Mouse (Mus musculus): ENCODE measurements at regions not wholly inside any gene's neighbourhood (a gene's known extent, or its start where the extent isn't known, plus 50 kb on each side); places are given as distances from the start of the nearest gene placed in this dataset.
A peak's percentile ranks its signal among the peaks of the same experiment; 100 is the strongest.

DNA sequence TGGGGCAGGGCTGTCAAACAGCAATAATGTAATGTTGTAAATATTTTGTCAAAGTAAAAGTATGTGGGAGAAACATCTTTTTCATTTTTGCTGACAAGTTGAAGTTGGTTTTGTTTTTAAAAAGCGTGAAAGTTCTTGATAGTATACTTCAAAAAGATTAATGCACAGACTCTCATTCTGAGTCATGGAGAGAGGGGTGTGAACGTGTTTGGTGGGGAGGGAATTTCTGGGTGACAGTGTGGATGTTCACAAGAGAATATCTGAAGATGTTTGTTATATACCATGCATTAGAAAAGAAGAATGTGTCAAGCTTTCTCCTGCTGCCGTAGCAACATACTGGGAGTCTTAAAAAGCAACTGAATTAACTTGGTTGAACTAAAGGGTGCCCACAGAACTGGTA is 57.0 kb downstream of the Rps29 start:
- no peak for DNase-seq (ENCODE audit: low spot score)

DNA sequence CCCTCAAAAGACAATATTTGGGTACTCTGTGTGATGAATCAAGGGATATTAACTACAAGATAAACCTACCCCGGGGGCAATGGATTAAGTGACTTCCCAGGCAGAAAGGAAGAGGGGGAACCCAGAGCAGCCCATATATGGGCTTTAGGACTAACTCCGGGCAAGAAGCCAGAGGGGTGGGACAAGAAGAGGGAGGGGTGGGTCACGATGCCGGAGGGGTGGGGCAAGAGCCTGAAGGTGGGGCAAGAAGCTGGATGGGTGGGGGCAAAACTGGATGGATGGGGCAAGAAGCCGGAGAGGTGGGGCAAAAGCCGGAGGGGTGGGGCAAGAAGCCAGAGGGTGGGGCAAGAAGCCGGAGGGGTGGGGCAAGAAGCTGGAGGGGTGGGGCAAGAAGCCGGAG is 64.1 kb downstream of the Rps29 start:
- DNase-seq (ENCODE audit: low spot score) = no peak

DNA sequence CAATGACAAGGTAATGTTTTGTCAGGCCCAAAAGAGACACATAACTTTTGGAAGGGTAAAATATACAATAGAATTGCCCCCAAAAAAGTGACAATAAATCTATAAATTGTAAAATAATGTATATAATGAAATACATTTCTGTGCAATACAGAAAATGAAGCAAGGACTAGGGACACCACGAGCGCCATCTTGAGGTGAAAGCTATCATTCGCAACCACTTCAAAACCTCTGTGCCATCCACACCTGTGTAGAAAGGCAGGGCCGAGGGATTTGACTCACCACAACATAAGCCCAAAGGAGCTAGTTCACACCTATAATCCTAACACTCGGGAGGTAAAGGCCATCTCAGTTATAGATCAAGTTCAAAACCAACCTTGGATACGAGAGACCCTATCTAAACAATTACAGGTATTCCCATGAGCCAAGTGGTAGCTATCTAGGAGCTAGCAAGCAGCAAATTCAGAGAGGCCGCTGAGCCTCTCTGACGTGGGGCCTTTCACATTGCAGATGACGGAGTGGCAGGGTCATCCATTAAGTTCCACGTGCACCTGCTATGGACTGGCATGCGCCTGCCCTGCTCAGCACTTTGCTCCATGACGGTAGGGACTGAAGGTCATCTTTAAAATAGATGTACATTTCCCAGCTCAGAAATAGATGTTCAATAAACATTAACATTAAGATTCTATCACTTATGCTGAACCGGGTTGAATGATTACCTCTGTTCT is 65.8 kb downstream of the Rps29 start:
- no peak for DNase-seq (ENCODE audit: low spot score)

DNA sequence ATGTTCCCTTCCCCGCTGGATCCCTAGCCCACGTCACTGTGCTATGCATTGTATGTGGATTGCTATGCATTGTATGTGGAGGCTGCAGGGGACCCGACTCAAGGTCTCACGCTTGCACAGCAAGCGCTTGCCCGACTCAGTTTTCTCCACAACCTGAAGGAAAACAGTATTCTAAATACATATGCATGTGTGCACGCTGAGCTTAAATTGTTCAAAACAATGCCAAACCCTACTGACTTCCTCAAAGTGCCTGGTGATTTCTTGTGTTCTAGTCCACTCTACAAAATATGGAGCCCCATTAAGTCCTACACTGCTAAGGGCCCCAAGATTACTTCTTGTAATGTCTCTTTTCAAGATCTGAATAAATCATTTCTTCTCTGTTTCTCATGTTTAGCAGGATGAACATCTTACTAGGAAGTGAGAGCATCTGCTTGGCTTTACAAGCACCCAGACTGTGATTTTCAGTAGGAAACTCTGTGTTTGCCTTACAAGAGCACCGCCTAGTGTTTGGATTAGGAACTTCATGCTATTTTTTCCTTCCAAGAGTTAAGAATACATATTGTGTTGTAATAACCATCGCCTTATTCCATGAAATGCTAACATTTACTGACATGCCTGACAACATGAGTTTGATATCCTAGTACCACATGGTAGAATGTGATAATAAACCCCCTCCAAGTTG is 70.9 kb downstream of the Rps29 start:
- no peak for DNase-seq (ENCODE audit: low spot score)

DNA sequence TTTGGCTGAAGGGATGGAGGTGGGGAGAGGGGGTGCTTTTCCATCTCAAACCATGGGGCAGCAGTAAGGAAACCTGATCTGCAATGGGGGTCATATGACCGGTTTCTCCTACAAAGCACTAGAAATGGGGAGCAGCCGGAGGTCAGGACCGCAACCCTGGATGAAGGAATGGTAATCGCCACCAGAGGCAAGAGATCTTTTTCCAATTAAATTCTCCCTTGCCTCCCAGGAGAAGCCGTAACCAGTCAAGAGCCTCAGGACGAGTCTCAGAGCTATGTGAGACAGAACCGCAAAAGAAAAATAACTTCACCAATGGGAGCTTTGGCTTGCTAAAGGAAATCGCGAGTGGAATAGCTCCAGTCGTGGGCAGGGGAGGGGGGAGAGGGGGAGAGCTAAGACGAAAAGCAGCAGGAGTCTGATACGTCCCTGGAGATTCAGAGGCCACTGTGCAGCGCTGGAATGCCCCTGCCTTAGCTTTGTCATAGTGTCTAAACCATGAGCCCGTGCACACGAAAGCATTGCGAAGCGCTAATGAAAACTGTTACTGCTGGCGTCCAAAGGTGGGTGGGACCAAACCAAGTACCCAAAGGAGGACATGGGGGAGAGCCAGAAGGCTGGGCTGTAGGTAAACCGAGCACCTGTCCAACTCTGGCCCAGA is 73.3 kb downstream of the Rps29 start:
- DNase-seq (ENCODE audit: low spot score) = no peak

DNA sequence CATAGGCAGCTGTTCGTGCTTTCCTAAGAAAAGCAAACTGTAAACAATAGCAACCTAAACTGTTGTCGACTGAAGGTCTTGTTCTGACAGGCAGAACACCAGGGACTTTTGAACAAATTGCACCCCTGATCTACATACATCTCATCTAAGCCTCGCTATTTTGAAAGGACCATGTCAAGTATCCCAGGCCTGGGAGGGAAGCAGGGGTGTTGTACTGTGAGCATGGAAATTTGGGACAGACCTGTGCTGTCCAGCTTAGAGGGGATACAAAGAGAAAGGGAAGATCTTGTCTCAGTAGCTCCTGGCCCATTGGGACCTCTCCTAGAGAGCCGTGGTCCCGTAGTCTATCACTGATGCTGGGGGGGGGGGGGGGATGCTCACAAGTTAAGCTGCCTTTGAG is 74.3 kb downstream of the Rps29 start:
- no peak for DNase-seq (ENCODE audit: low spot score)

DNA sequence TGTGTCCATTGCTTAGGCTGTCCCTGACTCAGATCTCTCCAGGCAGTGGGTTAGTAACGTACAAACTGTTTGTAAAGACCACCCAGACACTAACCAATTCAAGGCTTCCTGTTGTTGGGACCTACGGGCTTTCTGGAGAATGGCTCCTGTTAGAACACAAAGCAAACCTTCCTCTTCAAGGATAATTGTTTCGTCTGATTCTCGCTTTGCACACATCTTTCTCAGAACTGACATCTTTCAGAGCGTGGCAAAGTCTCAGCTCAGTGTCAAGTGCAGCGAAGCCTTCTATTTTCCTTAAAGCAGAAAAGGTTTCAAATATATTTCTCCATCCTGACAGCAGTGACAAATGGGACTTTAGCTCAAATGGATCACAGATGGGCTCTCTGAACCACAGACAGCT is 76.9 kb downstream of the Rps29 start:
- DNase-seq (ENCODE audit: low spot score) = no peak

DNA sequence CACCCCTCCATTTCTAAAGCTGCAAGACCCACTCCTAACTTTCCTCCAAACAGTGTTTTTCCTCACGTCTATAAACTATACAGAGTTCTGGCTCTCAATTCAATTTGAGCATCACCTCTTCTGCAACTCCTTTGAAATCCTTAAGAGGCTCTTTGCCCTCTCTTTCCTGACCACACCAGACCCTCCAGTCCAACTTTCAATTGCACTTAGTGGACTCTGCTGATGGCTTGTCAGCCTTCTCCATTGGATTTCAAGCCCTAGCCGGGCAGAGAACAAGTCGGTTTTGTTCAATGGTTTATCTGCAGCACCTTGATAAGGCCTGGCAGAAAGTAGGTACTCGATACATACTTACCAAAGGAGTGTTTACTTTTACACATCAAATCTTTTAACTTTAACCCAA is 119.4 kb downstream of the Rps29 start:
- no peak for DNase-seq (ENCODE audit: low spot score)

DNA sequence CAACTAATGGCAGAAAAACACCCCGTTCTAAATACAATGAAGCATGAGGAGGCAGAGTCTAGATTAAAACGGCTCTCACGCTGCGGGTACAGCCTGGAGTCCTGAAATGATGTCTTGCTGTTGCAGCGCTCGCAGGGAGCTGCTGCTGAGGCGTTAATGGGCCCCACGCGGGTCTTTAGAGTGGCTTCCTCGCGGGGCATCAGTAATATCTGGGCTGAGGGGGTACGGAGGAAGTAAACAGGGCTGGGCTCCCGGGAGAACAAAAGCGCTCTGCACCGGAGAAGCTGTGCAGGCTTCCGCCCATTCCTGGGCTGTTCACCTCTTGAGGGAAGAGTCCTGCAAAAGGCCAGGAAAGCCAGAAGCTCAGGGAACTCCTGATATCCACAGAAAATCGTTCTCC is 135.4 kb downstream of the Rps29 start:
- peak; percentile 3 for DNase-seq (ENCODE audit: low spot score)

DNA sequence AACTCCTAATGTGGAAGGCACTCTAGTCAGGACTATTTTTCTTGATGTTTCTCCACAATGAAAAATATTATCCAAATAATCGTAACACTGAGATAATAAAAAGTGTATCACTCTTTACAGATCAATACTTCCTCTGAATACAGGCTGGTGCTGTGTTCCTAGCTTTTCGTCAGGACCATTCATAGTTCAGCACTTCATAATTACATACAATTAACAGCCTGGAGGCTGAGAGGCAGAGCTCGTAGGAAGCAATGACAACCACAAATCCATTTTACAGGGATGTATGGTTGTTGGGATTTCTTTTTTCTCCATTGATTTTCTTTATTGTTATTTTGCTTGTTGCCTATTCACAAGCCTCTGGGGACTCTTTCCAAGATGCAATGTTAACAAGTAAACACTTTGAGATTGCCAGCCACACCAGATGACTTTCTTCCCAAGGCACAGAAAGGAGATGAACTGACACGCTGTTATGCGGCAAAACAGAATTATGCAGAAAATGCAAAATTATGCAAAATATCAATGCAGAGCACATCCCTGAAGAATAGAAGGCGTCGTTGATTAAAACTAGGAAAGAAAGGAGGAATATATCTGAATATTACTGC is 142.2 kb downstream of the Rps29 start:
- DNase-seq (ENCODE audit: low spot score) = no peak

DNA sequence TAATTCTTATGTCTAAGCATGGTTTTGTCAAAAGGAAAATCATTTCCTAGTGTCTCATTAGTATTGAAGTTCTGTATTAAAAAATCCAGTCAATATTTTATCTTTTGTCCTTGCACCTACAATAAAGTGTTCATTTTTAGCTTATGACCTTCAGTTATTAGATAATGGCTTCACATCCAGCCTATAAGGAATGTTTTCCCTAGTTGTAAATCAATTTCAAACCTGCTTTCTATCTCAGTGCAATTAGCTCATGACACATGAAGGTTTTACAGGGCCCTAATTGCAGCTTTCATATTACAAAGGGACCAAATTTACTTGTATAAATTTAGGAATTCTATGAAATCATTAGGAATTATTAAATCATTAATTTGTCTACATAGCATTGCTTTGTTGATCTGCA is 153.8 kb downstream of the Rps29 start:
- DNase-seq (ENCODE audit: low spot score) = no peak

DNA sequence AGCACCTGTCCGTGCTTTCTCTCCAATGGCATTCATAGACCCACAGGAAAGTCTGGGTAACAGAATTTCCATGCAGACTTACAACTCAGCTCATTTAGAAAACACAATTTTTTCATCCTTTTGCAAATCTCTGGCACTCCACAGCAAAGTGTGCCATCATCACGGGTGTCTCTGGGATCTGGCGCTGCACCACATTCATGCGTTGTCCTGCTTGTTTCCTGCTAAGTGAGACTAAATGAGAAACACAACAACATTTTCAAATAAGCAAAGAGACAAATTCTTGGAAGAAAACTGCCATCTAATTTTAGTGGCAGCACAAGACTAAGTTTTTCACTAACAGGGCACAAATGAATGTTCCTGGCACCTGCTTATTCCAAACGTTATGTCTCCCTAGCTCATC is 156.9 kb downstream of the Rps29 start:
- DNase-seq (ENCODE audit: low spot score) = no peak

DNA sequence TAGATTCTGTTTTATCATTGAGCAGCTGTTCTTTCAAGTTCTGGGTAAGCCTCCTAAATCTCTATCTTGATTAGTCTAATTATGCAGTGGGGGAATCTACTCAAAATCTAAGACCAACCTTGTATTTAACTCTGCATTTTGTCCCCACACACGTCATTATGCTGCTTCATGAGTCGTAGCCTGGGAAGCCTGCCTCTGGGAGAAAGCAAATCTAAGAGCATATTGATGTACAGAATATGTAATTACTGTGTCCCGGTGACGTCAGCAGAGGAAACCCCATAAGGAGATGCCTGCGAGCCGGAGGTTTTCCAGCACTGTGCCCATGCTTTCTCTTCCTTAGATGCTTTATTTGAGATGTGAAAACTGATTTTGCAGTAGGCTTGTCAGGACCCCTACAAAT is 161.7 kb downstream of the Rps29 start:
- no peak for DNase-seq (ENCODE audit: low spot score)

DNA sequence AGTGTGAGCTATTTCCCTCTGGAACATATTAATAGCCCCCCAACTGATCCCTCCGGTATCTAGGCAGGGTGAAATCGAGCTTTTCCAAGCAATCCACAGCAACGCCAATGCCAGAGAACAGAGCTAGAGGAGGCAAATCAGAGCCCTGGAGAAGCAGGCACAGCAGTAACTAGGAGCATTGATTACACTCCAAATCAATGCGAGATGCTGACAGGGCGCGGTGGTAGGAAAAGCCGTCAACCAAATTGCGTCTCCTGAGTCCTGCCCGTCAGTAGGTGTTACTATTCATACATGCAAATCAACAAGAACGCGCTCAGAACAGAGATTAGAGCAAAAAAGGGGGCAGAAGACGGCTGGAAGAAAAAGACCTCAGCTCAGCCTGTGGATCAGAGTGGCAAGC is 162.2 kb downstream of the Rps29 start:
- no peak for DNase-seq (ENCODE audit: low spot score)

DNA sequence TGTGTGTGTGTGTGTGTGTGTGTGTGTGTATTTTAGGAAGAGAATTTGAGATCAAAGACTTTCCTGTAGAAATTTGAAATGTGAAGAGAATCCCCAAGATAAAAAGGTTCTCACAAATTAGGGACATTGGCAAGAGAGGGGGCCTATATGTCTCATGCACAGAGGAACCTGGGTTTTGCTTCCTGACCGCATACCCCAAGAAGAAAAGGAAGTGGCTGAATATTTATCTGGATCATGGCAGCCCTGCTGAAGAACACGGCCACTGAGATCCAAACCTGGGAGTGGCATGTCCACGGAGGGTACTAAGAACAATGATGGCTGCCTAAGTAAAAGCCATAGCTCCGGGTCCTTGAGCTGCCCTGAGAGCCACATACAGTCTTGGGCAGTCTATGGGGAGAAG is 178.3 kb downstream of the Rps29 start:
- DNase-seq (ENCODE audit: low spot score) = no peak

DNA sequence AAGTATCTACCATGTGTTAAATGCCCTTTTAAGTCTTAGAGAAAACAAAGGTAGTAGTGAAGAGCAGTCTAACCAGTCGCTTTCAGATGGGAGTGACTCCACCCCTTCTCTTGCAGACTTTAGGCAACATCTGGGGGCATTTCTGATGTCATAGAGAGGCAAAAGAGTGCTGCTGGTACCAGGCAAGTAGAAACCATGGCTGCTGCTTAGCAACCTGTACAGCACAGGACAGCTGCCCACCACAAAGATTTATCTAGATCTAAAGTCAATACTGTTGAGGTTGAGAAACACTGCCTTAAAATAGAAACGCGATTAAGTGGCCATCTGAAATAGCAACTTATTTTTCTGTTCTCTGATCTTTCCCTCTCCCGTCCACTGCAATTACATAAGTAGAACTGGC is 178.8 kb downstream of the Rps29 start:
- no peak for DNase-seq (ENCODE audit: low spot score)

DNA sequence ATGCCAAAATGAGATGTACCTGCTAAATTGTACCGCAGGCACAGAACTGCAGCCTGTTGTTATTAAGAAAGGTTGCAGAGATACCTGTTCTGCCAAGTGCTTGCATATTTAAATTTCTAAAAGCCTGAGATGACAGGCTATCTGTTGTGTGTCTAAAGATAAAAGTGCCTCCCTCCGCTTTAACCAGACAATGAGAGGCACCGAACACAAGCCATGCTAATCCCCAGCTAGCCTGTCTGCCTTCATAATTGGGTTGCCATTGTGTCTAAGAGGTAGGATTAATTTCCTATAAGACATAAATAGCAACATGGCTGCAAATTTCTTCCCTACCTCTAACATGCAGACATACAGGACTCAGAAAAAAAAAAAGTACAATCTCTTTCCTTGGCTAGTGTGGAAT is 179.8 kb downstream of the Rps29 start:
- no peak for DNase-seq (ENCODE audit: low spot score)

DNA sequence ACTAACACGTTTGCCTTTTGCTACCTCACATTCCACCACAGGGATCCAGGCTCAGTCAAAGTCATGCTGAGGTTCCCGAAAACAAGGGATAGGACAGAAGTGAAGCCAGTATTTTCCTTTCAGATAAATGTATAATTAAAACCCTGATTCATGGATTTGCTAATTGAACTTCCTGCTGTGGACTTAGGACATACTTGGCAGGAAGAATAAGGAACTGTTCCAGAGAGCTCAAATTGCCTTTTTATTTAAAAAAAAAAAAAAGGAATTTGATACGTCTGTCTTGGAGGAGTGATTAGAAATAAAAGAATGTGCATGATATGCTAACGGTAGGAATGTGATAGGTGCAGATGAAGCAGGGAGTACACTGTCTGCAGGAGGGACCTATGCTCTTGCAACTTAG is 181.7 kb downstream of the Rps29 start:
- no peak for DNase-seq (ENCODE audit: low spot score)

DNA sequence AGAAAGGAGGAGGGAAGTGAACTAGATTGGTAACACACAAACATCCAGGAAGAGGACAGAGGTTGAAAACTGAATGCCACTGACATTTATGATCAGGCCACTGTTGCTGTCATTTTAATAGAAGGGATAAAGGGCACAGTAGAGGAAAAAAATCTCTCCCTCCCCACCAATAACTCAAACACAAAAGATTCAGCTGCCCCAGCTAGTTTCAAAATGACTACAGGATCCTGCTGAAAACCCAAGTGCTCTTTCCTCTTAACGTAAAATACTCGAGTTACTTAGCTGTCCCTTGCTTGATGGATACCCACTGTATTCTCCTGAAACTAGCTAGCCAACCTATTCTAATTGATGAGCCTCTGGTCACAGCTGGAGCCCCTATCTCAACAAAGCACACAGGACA is 211.7 kb downstream of the Rps29 start:
- no peak for DNase-seq (ENCODE audit: low spot score)

DNA sequence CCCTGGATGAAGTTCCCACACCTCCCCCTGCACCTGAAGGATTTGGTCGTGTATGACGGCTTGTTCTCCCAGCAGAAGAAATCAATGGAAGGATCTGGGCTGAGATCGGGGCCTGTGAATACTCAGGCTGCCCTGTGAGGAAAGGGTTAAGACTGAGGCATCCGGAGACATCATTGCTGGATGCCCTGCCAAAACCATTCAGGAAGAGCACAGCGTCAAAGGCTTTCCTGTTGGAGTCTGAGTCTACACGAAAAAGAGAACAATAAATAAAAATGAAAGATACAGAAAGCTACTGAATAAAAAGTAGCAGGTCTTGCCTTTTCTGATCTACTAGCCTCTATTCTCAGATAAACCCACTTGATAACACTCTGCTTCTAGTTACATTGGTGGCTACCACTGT is 248.4 kb downstream of the Rps29 start:
- DNase-seq (ENCODE audit: low spot score) = no peak

DNA sequence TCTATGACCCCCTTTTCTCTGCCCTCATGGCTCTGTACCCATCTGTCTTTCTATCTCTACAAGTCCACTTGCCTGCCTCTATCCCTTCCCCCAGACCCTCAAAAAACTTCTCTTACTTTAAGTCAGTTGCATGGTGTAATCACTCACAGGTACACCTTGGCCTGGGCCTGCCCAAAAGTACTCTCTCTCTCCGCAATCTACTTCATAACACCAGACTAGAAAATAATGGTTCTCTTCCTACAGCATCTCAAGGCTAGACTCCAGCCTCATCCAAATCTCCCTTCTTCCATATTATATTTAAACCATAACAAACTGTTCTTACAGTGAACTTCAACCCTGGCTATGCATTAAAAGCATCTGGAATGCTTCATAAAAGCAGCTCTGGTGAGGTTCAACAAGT is 254.2 kb downstream of the Rps29 start:
- DNase-seq (ENCODE audit: low spot score) = no peak

DNA sequence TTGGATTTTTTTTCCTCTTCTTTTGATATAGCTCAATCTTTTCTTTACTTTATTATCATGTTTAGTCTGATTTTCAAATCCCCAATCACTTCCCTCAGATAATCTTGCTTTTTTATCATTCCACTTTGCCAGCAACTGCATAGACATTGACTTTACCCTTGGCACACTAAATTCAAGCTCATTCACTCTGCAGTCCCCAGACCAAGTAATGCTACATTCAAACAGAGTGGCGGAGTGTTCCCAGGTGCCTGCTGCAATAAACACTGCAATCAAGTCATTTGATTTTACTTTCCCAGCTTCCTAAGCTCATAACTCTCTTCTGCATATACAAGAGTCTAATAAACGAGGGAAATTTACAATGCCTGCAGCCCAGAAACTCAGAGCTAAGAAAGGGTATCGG is 269.8 kb downstream of the Rps29 start:
- no peak for DNase-seq (ENCODE audit: low spot score)

DNA sequence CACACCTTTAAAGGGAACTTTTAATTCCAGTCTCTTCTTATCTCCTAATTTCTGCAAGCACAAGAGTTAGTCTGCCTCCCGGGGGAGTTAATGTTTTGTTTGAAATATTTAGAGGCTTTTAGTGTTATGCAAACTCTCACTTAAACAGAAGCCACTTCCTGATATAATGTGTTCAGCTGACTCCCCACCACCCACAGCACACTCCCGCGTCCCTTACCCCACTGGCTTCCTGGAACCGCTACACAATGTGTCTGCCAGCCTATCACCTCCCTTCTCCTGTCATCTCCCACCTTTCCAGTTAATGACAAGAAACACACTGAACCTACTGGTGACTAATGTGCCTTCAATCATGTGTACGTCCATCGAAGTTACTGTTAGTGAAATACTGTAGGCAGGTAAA is 276.5 kb downstream of the Rps29 start:
- DNase-seq (ENCODE audit: low spot score) = no peak

All from ovary, postnatal 36 days (tissue).